Mouse (Mus musculus): ENCODE results near the gene Dnaic1. TPM values are rescaled to one million over a fixed set of nuclear protein-coding genes. Genes with fewer than 3 reads are reported as not detected.

Gene Dnaic1
- polyA plus RNA-seq, 1 experiment from 2014 or later, result 0.62 TPM

- no peak overlapping the region for H3K9ac ChIP-seq (ENCODE audit: low read length)
- H3K36me3 ChIP-seq (ENCODE audit: control insufficient read depth, insufficient read depth, low read length), result no peaks in the 10 kb centered on the region
- H3K4me3 ChIP-seq (ENCODE audit: low read depth, low read length), result no peak overlapping the region
- no peak for ATAC-seq (ENCODE audit: insufficient read depth, low FRiP score, low TSS enrichment)
- 68% methylated on average over 9 of the region's 9 CpGs for WGBS
- no peak overlapping the region for H3K4me2 ChIP-seq (ENCODE audit: low read depth)
- no peaks in the 10 kb centered on the region for H3K9me3 ChIP-seq (ENCODE audit: control insufficient read depth, low read length)
- no peaks in the 10 kb centered on the region for H3K27me3 ChIP-seq (ENCODE audit: control insufficient read depth, insufficient read depth, low read length)
- no peak for DNase-seq (ENCODE audit: low spot score)
- 0 out of 2 replicates have a peak, but pooled peaks cover 8% of the 10 kb centered on the region for H3K4me1 ChIP-seq (ENCODE audit: control insufficient read depth, insufficient read depth, low read length)
- H3K27ac ChIP-seq (ENCODE audit: low read depth, low read length), result no peak overlapping the region
Measured at GRCm38 (mm10) chr4:41615661-41616599, 46.4 kb downstream of the Dnaic1 start.

DNA sequence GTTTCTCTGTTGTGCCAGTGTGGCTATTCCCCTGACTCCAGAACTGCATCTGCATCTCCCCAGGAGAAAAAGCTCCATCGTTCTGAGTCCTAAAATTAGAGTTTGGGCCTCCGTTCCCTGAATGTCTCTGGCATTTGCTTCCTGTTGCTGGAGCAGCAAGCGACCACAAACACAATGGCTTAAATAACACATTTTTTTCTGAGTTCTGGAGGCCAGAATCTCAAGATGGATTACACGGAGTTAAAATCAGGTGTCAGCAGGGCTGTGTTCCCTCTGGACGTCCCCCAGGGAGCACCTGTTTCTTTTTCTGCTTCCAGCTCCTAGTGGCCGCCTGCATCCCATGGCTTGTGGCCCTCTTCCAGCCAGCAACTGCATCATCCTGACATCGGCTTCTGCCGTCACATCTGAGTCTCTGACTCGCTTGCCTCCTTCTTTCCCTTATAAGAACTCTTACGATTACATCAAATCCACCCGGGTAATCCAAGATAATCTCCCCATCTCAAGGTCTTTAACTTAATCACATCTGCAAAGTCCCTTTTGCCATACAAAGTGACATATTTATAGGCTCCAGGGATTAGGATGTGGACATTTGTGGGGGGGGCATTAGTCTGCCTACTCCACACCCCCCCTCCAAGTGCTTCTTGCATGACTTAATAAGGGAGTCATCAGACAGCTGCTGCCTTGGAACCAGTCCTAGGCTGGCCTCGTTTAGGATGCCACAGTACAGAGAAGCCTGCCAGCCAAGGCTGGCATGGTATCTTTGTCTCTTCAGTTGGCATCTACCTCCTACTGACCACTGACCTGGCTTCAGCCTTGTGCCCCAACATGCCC, 49.6 kb downstream of the Dnaic1 start:
- Histone ChIP-seq H3K36me3 (ENCODE audit: control insufficient read depth, insufficient read depth, low read length) (no peaks in the 10 kb centered on the region), H3K4me3 (ENCODE audit: low read depth, low read length) (no peak overlapping the region), H3K27ac (ENCODE audit: low read depth, low read length) (no peak overlapping the region), H3K4me1 (ENCODE audit: control insufficient read depth, insufficient read depth, low read length) (no peaks in the 10 kb centered on the region), H3K4me2 (ENCODE audit: low read depth) (no peak overlapping the region), H3K9ac (ENCODE audit: low read length) (no peak overlapping the region), H3K27me3 (ENCODE audit: control insufficient read depth, insufficient read depth, low read length) (no peaks in the 10 kb centered on the region), H3K9me3 (ENCODE audit: control insufficient read depth, low read length) (no peaks in the 10 kb centered on the region)
- ATAC-seq (ENCODE audit: insufficient read depth, low FRiP score, low TSS enrichment) (no peak), DNase-seq (ENCODE audit: low spot score) (no peak)
- WGBS, result 62% methylated on average over 12 of the region's 12 CpGs

- H3K27me3 ChIP-seq (ENCODE audit: control insufficient read depth, insufficient read depth, low read length), result no peaks in the 10 kb centered on the region
- H3K9me3 ChIP-seq (ENCODE audit: control insufficient read depth, low read length), result no peaks in the 10 kb centered on the region
- H3K27ac ChIP-seq (ENCODE audit: low read depth, low read length), result no peak overlapping the region
- H3K9ac ChIP-seq (ENCODE audit: low read length), result no peak overlapping the region
- WGBS, result 91% methylated on average over 14 of the region's 14 CpGs
- H3K4me1 ChIP-seq (ENCODE audit: control insufficient read depth, insufficient read depth, low read length), result peaks cover 4% of the 10 kb centered on the region; the same call in 1 of the 2 replicates
- no peak overlapping the region for H3K4me3 ChIP-seq (ENCODE audit: low read depth, low read length)
- ATAC-seq (ENCODE audit: insufficient read depth, low FRiP score, low TSS enrichment) (no peak), DNase-seq (ENCODE audit: low spot score) (no peak)
- H3K4me2 ChIP-seq (ENCODE audit: low read depth), result no peak overlapping the region
- no peaks in the 10 kb centered on the region for H3K36me3 ChIP-seq (ENCODE audit: control insufficient read depth, insufficient read depth, low read length)
Measured at GRCm38 (mm10) chr4:41622071-41622470, 52.5 kb downstream of the Dnaic1 start.

DNA sequence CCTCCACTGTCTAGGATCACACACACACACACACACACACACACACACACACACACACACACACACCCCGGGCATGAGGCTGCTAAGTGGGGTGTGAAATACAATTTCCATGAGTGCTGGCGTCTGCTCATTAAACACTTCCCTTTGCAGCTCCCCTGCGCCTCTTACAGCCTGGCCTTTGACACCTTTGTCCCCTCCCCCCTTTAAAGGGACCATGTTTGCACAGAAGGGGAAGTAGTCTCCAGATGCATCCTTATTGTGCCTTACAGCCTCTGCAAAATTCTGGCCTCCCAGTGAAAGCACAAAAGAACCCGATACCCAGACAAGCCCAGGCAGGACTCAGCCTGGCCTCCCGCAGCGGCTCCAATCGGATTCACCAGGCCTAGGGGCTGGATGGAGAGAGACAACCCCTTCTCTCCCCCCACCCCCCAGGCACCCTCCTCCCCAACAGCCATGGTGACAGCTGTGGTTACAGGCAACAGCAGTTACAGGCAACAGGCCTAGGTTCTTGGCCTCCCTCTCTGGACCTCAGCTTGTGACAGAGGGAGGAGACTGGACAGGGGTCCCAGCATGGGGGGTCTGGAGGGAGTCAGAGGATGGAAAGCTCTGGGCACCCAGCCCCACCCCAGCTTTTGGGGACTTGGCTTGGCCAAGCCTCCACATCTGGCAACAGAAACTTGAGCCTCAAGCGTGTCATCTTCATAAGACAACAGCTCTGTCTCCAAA, 58.8 kb downstream of the Dnaic1 start:
- Histone ChIP-seq H3K4me3 (ENCODE audit: low read depth, low read length) (no peak overlapping the region), H3K27ac (ENCODE audit: low read depth, low read length) (peak overlapping the region; percentile 85), H3K36me3 (ENCODE audit: control insufficient read depth, insufficient read depth, low read length) (no peaks in the 10 kb centered on the region), H3K27me3 (ENCODE audit: control insufficient read depth, insufficient read depth, low read length) (no peaks in the 10 kb centered on the region), H3K4me1 (ENCODE audit: control insufficient read depth, insufficient read depth, low read length) (peaks cover 42% of the 10 kb centered on the region), H3K9ac (ENCODE audit: low read length) (peak overlapping the region; percentile 37), H3K9me3 (ENCODE audit: control insufficient read depth, low read length) (no peaks in the 10 kb centered on the region), H3K4me2 (ENCODE audit: low read depth) (no peak overlapping the region)
- ATAC-seq (ENCODE audit: insufficient read depth, low FRiP score, low TSS enrichment) (peak; percentile 70), DNase-seq (ENCODE audit: low spot score) (peak; percentile 74)
- 5% methylated on average over 8 of the region's 8 CpGs for WGBS

DNA sequence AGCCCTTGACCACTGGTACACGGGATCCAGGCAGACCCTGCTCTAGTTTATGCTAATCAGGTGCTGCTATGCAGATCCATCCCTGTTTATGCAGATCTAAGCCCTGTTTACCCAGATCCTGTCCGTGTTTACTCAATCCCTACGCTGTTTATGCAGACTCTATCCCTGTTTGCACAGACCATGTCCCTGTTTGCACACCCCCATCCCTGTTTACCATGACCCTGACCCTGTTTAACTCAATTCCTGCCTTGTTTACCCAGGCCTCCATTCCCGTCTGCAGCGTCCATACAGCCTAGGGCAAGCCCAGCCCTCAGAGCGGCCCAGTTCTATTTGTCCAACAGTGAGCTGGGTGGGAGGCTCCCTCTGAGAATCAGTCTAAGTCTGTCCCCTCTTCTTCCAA, 60.6 kb downstream of the Dnaic1 start:
- WGBS, result 27% methylated on average over 6 of the region's 6 CpGs
- H3K36me3 ChIP-seq (ENCODE audit: control insufficient read depth, insufficient read depth, low read length), result no peaks in the 10 kb centered on the region
- H3K4me1 ChIP-seq (ENCODE audit: control insufficient read depth, insufficient read depth, low read length), result peaks cover 43% of the 10 kb centered on the region
- ATAC-seq (ENCODE audit: insufficient read depth, low FRiP score, low TSS enrichment) (no peak), DNase-seq (ENCODE audit: low spot score) (no peak)
- H3K27me3 ChIP-seq (ENCODE audit: control insufficient read depth, insufficient read depth, low read length), result no peaks in the 10 kb centered on the region
- H3K9me3 ChIP-seq (ENCODE audit: control insufficient read depth, low read length), result no peaks in the 10 kb centered on the region
- H3K4me3 ChIP-seq (ENCODE audit: low read depth, low read length), result no peak overlapping the region
- H3K4me2 ChIP-seq (ENCODE audit: low read depth), result no peak overlapping the region
- no peak overlapping the region for H3K27ac ChIP-seq (ENCODE audit: low read depth, low read length)
- H3K9ac ChIP-seq (ENCODE audit: low read length), result no peak overlapping the region

GRCm38 (mm10) chr4:41631390-41631789, 61.8 kb downstream of the Dnaic1 start:
- Histone ChIP-seq H3K4me3 (ENCODE audit: low read depth, low read length) (no peak overlapping the region), H3K9ac (ENCODE audit: low read length) (peak overlapping the region; percentile 18; the same call in 1 of the 2 replicates)
- 5% methylated on average over 11 of the region's 11 CpGs for WGBS

DNA sequence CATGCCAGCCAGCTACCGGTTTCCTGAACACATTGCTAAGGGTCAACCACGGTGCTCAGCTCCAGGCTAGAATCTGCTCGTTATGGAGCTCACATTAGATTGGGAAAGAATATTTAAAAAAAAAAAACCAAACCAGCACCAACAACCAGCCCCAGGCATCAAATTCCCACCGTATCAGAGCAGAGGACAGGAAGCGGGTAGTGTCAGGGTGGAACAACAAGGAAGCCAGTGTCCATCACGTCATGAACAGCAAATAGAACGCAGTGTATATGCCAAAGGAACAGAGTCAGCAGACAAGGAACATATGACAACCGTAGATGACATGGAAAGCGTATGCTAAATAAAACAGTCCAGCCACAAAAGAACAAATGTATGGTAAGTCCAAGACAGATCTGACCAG, 63.4 kb downstream of the Dnaic1 start:
- ATAC-seq (ENCODE audit: insufficient read depth, low FRiP score, low TSS enrichment) (no peak), DNase-seq (ENCODE audit: low spot score) (no peak)
- H3K9me3 ChIP-seq (ENCODE audit: control insufficient read depth, low read length), result no peaks in the 10 kb centered on the region
- 85% methylated on average over 9 of the region's 9 CpGs for WGBS
- H3K9ac ChIP-seq (ENCODE audit: low read length), result no peak overlapping the region
- no peaks in the 10 kb centered on the region for H3K36me3 ChIP-seq (ENCODE audit: control insufficient read depth, insufficient read depth, low read length)
- H3K4me2 ChIP-seq (ENCODE audit: low read depth), result no peak overlapping the region
- no peaks in the 10 kb centered on the region for H3K27me3 ChIP-seq (ENCODE audit: control insufficient read depth, insufficient read depth, low read length)
- no peak overlapping the region for H3K27ac ChIP-seq (ENCODE audit: low read depth, low read length)
- no peak overlapping the region for H3K4me3 ChIP-seq (ENCODE audit: low read depth, low read length)
- peaks cover 56% of the 10 kb centered on the region for H3K4me1 ChIP-seq (ENCODE audit: control insufficient read depth, insufficient read depth, low read length)

More at GRCm38 (mm10) chr4:41631390-41631789, 61.8 kb downstream of the Dnaic1 start:
- peak overlapping the region; percentile 7 for H3K4me2 ChIP-seq (ENCODE audit: low read depth)
- DNase-seq (ENCODE audit: low spot score) (peak; percentile 69), ATAC-seq (ENCODE audit: insufficient read depth, low FRiP score, low TSS enrichment) (peak; percentile 29; the same call in 1 of the 2 replicates)
- no peaks in the 10 kb centered on the region for H3K27me3 ChIP-seq (ENCODE audit: control insufficient read depth, insufficient read depth, low read length)
- H3K27ac ChIP-seq (ENCODE audit: low read depth, low read length), result peak overlapping the region; percentile 56; the same call in 1 of the 2 replicates
- H3K9me3 ChIP-seq (ENCODE audit: control insufficient read depth, low read length), result no peaks in the 10 kb centered on the region
- peaks cover 51% of the 10 kb centered on the region for H3K4me1 ChIP-seq (ENCODE audit: control insufficient read depth, insufficient read depth, low read length)
- no peaks in the 10 kb centered on the region for H3K36me3 ChIP-seq (ENCODE audit: control insufficient read depth, insufficient read depth, low read length)

- no peak overlapping the region for H3K9ac ChIP-seq (ENCODE audit: low read length)
- DNase-seq (ENCODE audit: low spot score) (no peak), ATAC-seq (ENCODE audit: insufficient read depth, low FRiP score, low TSS enrichment) (no peak)
- H3K4me1 ChIP-seq (ENCODE audit: control insufficient read depth, insufficient read depth, low read length), result peaks cover 60% of the 10 kb centered on the region
- no peak overlapping the region for H3K27ac ChIP-seq (ENCODE audit: low read depth, low read length)
- no peaks in the 10 kb centered on the region for H3K27me3 ChIP-seq (ENCODE audit: control insufficient read depth, insufficient read depth, low read length)
- no peak overlapping the region for H3K4me3 ChIP-seq (ENCODE audit: low read depth, low read length)
- H3K36me3 ChIP-seq (ENCODE audit: control insufficient read depth, insufficient read depth, low read length), result no peaks in the 10 kb centered on the region
- 94% methylated on average over 8 of the region's 8 CpGs for WGBS
- H3K4me2 ChIP-seq (ENCODE audit: low read depth), result no peak overlapping the region
- no peaks in the 10 kb centered on the region for H3K9me3 ChIP-seq (ENCODE audit: control insufficient read depth, low read length)
Measured at GRCm38 (mm10) chr4:41634631-41635030, 65.1 kb downstream of the Dnaic1 start.

Measured in neural tube, embryonic 11.5 days (tissue).